Mouse (Mus musculus) gastrocnemius, adult 18-20 months (tissue): ENCODE results near the gene Nps. TPM values are rescaled to one million over a fixed set of nuclear protein-coding genes. Genes with fewer than 3 reads are reported as not detected.

Experiments used
- total RNA-seq, 2 experiments: library from RNA; stranded (reverse); gene quantifications; 2 replicates each; pipeline ENCODE4 v1.2.3; 2021

The Nps gene
- total RNA-seq, 2 experiments from 2014 or later = not detected

Other genes starting within 250 kb of the Nps start
- not detected for gene Foxi2, start 151.6 kb downstream of the Nps start, total RNA-seq